Mouse (Mus musculus): Measurements from ENCODE around the gene Eif2s1. TPM values are rescaled to one million over a fixed set of nuclear protein-coding genes. Genes with fewer than 3 reads are reported as not detected.

Eif2s1 gene
- polyA plus RNA-seq, 1 experiment from 2014 or later = 280 TPM

DNA sequence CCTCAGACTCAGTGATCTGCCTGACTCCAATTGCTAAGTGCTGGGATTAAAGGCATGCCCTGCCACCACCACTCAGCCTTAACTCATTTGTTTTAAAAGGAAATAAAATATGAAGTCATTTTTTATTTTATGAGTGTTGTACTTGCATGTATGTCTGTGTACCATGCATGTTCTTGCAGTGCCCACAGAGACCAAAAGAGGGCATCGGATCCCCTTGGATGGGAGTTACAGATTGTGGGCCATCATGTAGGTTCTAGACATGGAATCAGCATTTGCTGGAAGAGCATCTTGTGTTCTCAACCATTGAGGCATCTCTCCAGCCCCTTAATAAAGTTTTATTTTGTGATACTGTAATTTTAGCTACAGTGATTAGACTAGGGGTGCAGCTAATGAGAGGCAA lies 3.8 kb downstream of the Eif2s1 start:
- 100% methylated on average over 1 of the region's 1 CpGs for WGBS
- Histone ChIP-seq H3K36me3 (ENCODE audit: control insufficient read depth, insufficient read depth, low read length) (no peaks in the 10 kb centered on the region; the same call in 1 of the 2 replicates), H3K9ac (ENCODE audit: low read length) (no peak overlapping the region), H3K4me2 (ENCODE audit: low read depth) (no peak overlapping the region), H3K27ac (ENCODE audit: low read depth, low read length) (no peak overlapping the region), H3K9me3 (ENCODE audit: control insufficient read depth, low read length) (no peaks in the 10 kb centered on the region), H3K27me3 (ENCODE audit: control insufficient read depth, insufficient read depth, low read length) (no peaks in the 10 kb centered on the region), H3K4me1 (ENCODE audit: control insufficient read depth, insufficient read depth, low read length) (peaks cover 12% of the 10 kb centered on the region), H3K4me3 (ENCODE audit: low read depth, low read length) (no peak overlapping the region)
- no peak for DNase-seq (ENCODE audit: low spot score)
- ATAC-seq (ENCODE audit: insufficient read depth, low FRiP score, low TSS enrichment) = no peak

DNA sequence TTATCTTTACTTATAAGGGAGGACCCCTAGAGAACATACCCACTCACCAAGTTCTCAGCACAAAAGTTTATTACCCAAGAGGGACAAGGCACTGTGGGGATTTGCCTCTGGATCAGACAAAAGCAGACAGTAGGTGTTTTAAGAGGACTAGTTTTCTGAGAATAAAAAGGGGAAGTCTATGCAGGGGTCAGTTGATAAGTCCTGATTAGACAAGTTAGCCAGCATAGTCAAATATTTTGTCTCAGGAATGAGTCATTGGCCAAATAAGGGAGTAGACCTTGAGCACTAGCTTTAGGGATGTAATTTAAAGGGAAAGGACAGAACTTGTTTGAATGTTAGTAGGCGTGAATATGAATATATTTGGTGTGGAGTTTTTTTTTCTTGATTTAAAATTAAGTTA lies 6.5 kb downstream of the Eif2s1 start:
- H3K9me3 ChIP-seq (ENCODE audit: control insufficient read depth, low read length) = no peaks in the 10 kb centered on the region
- H3K27me3 ChIP-seq (ENCODE audit: control insufficient read depth, insufficient read depth, low read length) = no peaks in the 10 kb centered on the region
- no peaks in the 10 kb centered on the region; the same call in 1 of the 2 replicates for H3K36me3 ChIP-seq (ENCODE audit: control insufficient read depth, insufficient read depth, low read length)
- peaks cover 3% of the 10 kb centered on the region for H3K4me1 ChIP-seq (ENCODE audit: control insufficient read depth, insufficient read depth, low read length)
- no peak overlapping the region for H3K9ac ChIP-seq (ENCODE audit: low read length)
- H3K27ac ChIP-seq (ENCODE audit: low read depth, low read length) = no peak overlapping the region
- no peak overlapping the region for H3K4me3 ChIP-seq (ENCODE audit: low read depth, low read length)
- 92% methylated on average over 1 of the region's 1 CpGs for WGBS
- no peak overlapping the region for H3K4me2 ChIP-seq (ENCODE audit: low read depth)
- no peak for DNase-seq (ENCODE audit: low spot score)
- no peak for ATAC-seq (ENCODE audit: insufficient read depth, low FRiP score, low TSS enrichment)

DNA sequence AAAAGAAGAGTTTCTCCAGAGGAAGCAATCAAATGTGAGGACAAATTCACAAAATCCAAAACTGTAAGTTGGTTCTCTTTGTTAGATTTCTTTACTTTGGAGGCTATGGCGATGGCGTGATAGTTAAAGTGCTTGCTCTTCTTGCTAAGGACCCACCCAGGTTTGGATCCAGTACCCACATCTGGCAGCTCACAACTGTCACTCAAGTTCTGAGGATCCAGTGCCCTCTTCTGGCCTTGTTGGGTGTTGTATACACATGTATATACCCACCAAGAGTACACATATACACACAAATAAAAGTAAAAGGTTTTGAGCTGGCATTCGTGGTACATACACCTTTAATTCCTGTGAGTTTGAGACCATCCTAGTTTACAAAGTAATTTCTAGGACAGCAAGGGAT lies 13.0 kb downstream of the Eif2s1 start:
- H3K4me3 ChIP-seq (ENCODE audit: low read depth, low read length) = no peak overlapping the region
- peaks cover 2% of the 10 kb centered on the region for H3K36me3 ChIP-seq (ENCODE audit: control insufficient read depth, insufficient read depth, low read length)
- DNase-seq (ENCODE audit: low spot score) (no peak), ATAC-seq (ENCODE audit: insufficient read depth, low FRiP score, low TSS enrichment) (no peak)
- no peak overlapping the region for H3K9ac ChIP-seq (ENCODE audit: low read length)
- no peak overlapping the region for H3K27ac ChIP-seq (ENCODE audit: low read depth, low read length)
- WGBS = 96% methylated on average over 3 of the region's 3 CpGs
- H3K4me2 ChIP-seq (ENCODE audit: low read depth) = no peak overlapping the region
- H3K27me3 ChIP-seq (ENCODE audit: control insufficient read depth, insufficient read depth, low read length) = no peaks in the 10 kb centered on the region
- no peaks in the 10 kb centered on the region for H3K9me3 ChIP-seq (ENCODE audit: control insufficient read depth, low read length)
- H3K4me1 ChIP-seq (ENCODE audit: control insufficient read depth, insufficient read depth, low read length) = no peaks in the 10 kb centered on the region

DNA sequence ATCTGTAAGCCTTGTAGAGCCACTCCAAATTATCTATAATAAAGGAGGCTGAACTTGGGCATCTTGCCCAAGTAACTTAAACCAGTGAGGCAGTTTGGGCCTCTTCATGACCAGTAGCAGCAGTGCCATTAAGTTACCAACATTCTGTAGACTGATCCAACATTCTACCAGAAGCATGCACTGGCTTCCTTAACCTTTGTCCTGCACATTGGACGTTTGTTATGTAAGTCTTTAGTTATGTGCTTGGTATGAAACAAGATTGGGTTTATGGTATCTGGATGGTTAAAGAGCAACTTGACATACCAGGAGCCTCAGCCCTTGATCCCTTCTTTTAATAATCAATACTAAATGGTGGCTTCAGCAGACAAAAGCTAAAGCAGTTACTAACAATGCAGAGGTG lies 28.4 kb downstream of the Eif2s1 start:
- Histone ChIP-seq H3K27ac (ENCODE audit: low read depth, low read length) (no peak overlapping the region), H3K9ac (ENCODE audit: low read length) (no peak overlapping the region), H3K4me1 (ENCODE audit: control insufficient read depth, insufficient read depth, low read length) (no peaks in the 10 kb centered on the region), H3K4me3 (ENCODE audit: low read depth, low read length) (no peak overlapping the region), H3K27me3 (ENCODE audit: control insufficient read depth, insufficient read depth, low read length) (no peaks in the 10 kb centered on the region), H3K36me3 (ENCODE audit: control insufficient read depth, insufficient read depth, low read length) (peaks cover 5% of the 10 kb centered on the region; the same call in 1 of the 2 replicates), H3K4me2 (ENCODE audit: low read depth) (no peak overlapping the region), H3K9me3 (ENCODE audit: control insufficient read depth, low read length) (no peaks in the 10 kb centered on the region)
- WGBS = 60% methylated on average over 1 of the region's 1 CpGs
- ATAC-seq (ENCODE audit: insufficient read depth, low FRiP score, low TSS enrichment) = no peak
- DNase-seq (ENCODE audit: low spot score) = no peak

DNA sequence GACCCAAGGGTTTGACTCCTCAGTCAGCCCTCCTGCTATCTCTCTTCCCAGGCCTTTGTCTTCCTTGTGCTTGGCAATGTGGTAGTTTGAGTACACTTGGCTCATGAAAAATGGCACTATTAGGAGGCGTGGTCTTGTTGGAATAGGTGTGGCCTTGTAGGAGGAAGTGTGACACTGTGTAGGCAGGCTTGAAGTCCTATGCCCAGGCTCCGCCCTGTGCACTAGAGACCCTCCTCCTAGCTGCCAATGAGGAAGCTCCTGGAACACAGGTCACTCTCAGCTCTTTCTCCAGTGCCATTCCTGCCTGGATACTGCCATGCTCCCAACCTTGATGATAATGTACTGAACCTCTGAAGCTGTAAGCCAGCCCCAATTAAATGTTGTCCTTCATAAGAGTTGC lies 29.5 kb downstream of the Eif2s1 start:
- ATAC-seq (ENCODE audit: insufficient read depth, low FRiP score, low TSS enrichment) = no peak
- H3K36me3 ChIP-seq (ENCODE audit: control insufficient read depth, insufficient read depth, low read length) = peaks cover 2% of the 10 kb centered on the region; the same call in 1 of the 2 replicates
- DNase-seq (ENCODE audit: low spot score) = no peak
- H3K4me1 ChIP-seq (ENCODE audit: control insufficient read depth, insufficient read depth, low read length) = no peaks in the 10 kb centered on the region
- WGBS = 86% methylated on average over 2 of the region's 2 CpGs
- no peak overlapping the region for H3K4me2 ChIP-seq (ENCODE audit: low read depth)
- H3K9ac ChIP-seq (ENCODE audit: low read length) = no peak overlapping the region
- H3K4me3 ChIP-seq (ENCODE audit: low read depth, low read length) = no peak overlapping the region
- no peak overlapping the region for H3K27ac ChIP-seq (ENCODE audit: low read depth, low read length)
- H3K27me3 ChIP-seq (ENCODE audit: control insufficient read depth, insufficient read depth, low read length) = no peaks in the 10 kb centered on the region
- H3K9me3 ChIP-seq (ENCODE audit: control insufficient read depth, low read length) = no peaks in the 10 kb centered on the region

DNA sequence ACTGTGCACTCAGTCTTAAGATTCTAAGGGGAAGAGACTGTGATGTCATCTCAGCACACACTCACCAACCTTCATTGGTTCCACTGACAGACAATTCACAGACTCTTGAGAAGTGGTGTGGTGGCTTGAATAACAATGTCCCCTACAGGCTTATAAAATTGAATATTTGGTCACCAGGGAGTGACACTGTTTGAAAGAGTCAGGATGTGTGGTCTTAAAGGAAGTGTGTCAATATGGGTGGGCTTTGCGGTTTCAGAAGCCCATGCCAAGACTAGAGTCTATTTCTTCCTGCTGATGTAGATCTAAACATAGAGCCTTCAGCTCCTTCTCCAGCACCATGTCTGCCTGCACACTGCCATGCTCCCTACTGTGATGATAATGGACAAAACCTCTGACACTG lies 36.2 kb downstream of the Eif2s1 start:
- no peaks in the 10 kb centered on the region for H3K4me1 ChIP-seq (ENCODE audit: control insufficient read depth, insufficient read depth, low read length)
- no peaks in the 10 kb centered on the region for H3K9me3 ChIP-seq (ENCODE audit: control insufficient read depth, low read length)
- H3K9ac ChIP-seq (ENCODE audit: low read length) = no peak overlapping the region
- DNase-seq (ENCODE audit: low spot score) (no peak), ATAC-seq (ENCODE audit: insufficient read depth, low FRiP score, low TSS enrichment) (no peak)
- H3K27ac ChIP-seq (ENCODE audit: low read depth, low read length) = no peak overlapping the region
- no peaks in the 10 kb centered on the region for H3K27me3 ChIP-seq (ENCODE audit: control insufficient read depth, insufficient read depth, low read length)
- 94% methylated on average over 1 of the region's 1 CpGs for WGBS
- no peaks in the 10 kb centered on the region for H3K36me3 ChIP-seq (ENCODE audit: control insufficient read depth, insufficient read depth, low read length)
- no peak overlapping the region for H3K4me3 ChIP-seq (ENCODE audit: low read depth, low read length)
- no peak overlapping the region for H3K4me2 ChIP-seq (ENCODE audit: low read depth)

DNA sequence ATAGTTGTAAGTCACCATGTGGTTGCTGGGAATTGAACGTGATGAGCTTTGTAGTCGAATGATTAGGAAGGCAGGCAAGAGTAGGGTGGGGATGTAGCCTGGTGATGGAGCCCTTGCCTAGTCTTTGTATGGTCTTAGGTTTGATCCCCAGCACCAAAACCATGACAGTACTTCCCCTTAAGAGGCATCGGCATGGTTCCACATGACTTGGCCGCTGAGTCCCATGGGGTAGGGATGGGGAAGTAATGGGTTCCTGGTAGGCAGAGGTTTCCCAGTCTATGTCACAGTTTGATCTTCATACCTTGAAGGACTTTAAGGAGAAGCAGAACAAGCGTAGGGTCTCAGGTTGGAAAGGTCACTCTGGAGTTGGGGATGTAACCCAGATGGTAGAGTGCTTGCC lies 39.8 kb downstream of the Eif2s1 start:
- Histone ChIP-seq H3K27me3 (ENCODE audit: control insufficient read depth, insufficient read depth, low read length) (no peaks in the 10 kb centered on the region), H3K4me3 (ENCODE audit: low read depth, low read length) (no peak overlapping the region), H3K4me1 (ENCODE audit: control insufficient read depth, insufficient read depth, low read length) (no peaks in the 10 kb centered on the region), H3K4me2 (ENCODE audit: low read depth) (no peak overlapping the region), H3K36me3 (ENCODE audit: control insufficient read depth, insufficient read depth, low read length) (no peaks in the 10 kb centered on the region), H3K9ac (ENCODE audit: low read length) (no peak overlapping the region), H3K9me3 (ENCODE audit: control insufficient read depth, low read length) (no peaks in the 10 kb centered on the region), H3K27ac (ENCODE audit: low read depth, low read length) (no peak overlapping the region)
- DNase-seq (ENCODE audit: low spot score) = no peak
- no peak for ATAC-seq (ENCODE audit: insufficient read depth, low FRiP score, low TSS enrichment)
- 89% methylated on average over 5 of the region's 5 CpGs for WGBS

DNA sequence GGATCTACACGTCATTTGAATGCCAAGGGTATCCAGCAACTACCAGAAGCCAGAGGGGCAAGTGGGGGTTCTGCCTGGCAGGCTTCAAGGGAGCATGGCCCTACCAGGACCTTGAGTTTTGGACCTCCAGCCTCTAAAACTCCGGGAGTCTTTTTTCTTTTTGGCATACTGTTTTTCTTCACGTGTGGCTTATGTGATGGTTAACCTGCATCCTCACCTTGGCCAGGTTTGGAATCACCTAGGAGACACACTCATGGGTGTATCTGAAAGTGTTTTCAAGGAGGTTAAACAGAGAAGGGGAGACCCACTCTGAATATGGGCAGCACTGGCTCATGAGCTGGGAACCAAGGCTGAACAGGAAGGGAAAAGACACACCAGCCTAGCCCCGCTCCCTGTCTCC lies 41.7 kb downstream of the Eif2s1 start:
- DNase-seq (ENCODE audit: low spot score) (no peak), ATAC-seq (ENCODE audit: insufficient read depth, low FRiP score, low TSS enrichment) (no peak)
- Histone ChIP-seq H3K4me3 (ENCODE audit: low read depth, low read length) (no peak overlapping the region), H3K4me1 (ENCODE audit: control insufficient read depth, insufficient read depth, low read length) (no peaks in the 10 kb centered on the region), H3K27ac (ENCODE audit: low read depth, low read length) (no peak overlapping the region), H3K36me3 (ENCODE audit: control insufficient read depth, insufficient read depth, low read length) (no peaks in the 10 kb centered on the region), H3K4me2 (ENCODE audit: low read depth) (no peak overlapping the region), H3K27me3 (ENCODE audit: control insufficient read depth, insufficient read depth, low read length) (peaks cover 5% of the 10 kb centered on the region; the same call in 1 of the 2 replicates), H3K9ac (ENCODE audit: low read length) (no peak overlapping the region), H3K9me3 (ENCODE audit: control insufficient read depth, low read length) (no peaks in the 10 kb centered on the region)
- WGBS = 82% methylated on average over 4 of the region's 4 CpGs

DNA sequence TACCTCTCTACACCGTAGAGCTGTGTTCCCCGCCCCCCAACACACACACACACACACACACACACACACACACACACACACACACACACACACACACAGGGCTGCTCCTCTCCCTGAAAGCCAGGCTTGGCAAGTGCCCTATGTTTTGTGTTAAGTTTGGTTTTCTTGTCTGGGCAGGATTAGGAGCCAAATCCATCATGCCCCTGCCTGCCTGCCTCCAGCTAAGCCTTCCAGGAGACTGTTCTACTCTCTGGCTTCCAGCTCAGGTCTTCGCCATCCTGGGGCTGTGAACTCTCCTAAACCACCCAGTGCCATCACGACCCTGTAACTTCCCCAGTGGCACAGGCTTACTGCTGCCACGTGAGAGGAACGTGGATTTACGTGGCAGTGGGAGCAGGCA lies 42.9 kb downstream of the Eif2s1 start:
- no peak overlapping the region for H3K9ac ChIP-seq (ENCODE audit: low read length)
- 87% methylated on average over 7 of the region's 7 CpGs for WGBS
- DNase-seq (ENCODE audit: low spot score) (no peak), ATAC-seq (ENCODE audit: insufficient read depth, low FRiP score, low TSS enrichment) (no peak)
- peaks cover 5% of the 10 kb centered on the region; the same call in 1 of the 2 replicates for H3K27me3 ChIP-seq (ENCODE audit: control insufficient read depth, insufficient read depth, low read length)
- H3K4me2 ChIP-seq (ENCODE audit: low read depth) = no peak overlapping the region
- no peaks in the 10 kb centered on the region for H3K4me1 ChIP-seq (ENCODE audit: control insufficient read depth, insufficient read depth, low read length)
- H3K4me3 ChIP-seq (ENCODE audit: low read depth, low read length) = no peak overlapping the region
- no peaks in the 10 kb centered on the region for H3K36me3 ChIP-seq (ENCODE audit: control insufficient read depth, insufficient read depth, low read length)
- no peak overlapping the region for H3K27ac ChIP-seq (ENCODE audit: low read depth, low read length)
- H3K9me3 ChIP-seq (ENCODE audit: control insufficient read depth, low read length) = no peaks in the 10 kb centered on the region
